Mouse (Mus musculus) frontal cortex, postnatal 36 days (tissue): ENCODE data around the gene Ggact.
A peak's percentile ranks its signal among the peaks of the same experiment; 100 is the strongest.

ENCODE experiments used
- DNase-seq, 2 experiments: peaks; one replicate each; pipeline ENCODE4 v3.0.0; 2022; ENCODE audit warnings: low spot score in 2 of 2

Gene Ggact

GRCm38 (mm10) chr14:122867531-122868285, 45.8 kb downstream of the Ggact start:
- no peak for DNase-seq

- DNase-seq, result no peak
Observed at GRCm38 (mm10) chr14:122865462-122866129, 48.0 kb downstream of the Ggact start.

- DNase-seq, result peak in 1 of 2 experiments; percentile 26
Observed at GRCm38 (mm10) chr14:122862623-122863022, 50.9 kb downstream of the Ggact start.

- no peak for DNase-seq
Observed at GRCm38 (mm10) chr14:122859792-122860191, 53.8 kb downstream of the Ggact start.

- no peak for DNase-seq
Observed at GRCm38 (mm10) chr14:122852506-122853057, 61.0 kb downstream of the Ggact start.

- DNase-seq, result no peak
Observed at GRCm38 (mm10) chr14:122837018-122837417, 76.5 kb downstream of the Ggact start.

GRCm38 (mm10) chr14:122836221-122836620, 77.3 kb downstream of the Ggact start:
- DNase-seq, result no peak

- DNase-seq, result no peak
Observed at GRCm38 (mm10) chr14:122835487-122836190, 77.9 kb downstream of the Ggact start.

- no peak for DNase-seq
Observed at GRCm38 (mm10) chr14:122834753-122835152, 78.8 kb downstream of the Ggact start.

- DNase-seq, result no peak
Observed at GRCm38 (mm10) chr14:122833666-122834065, 79.9 kb downstream of the Ggact start.

GRCm38 (mm10) chr14:122830433-122830832, 83.1 kb downstream of the Ggact start:
- no peak for DNase-seq

GRCm38 (mm10) chr14:122825464-122825863, 88.1 kb downstream of the Ggact start:
- DNase-seq, result no peak

- no peak for DNase-seq
Observed at GRCm38 (mm10) chr14:122823791-122824190, 89.8 kb downstream of the Ggact start.

GRCm38 (mm10) chr14:122821002-122821401, 92.6 kb downstream of the Ggact start:
- no peak for DNase-seq

GRCm38 (mm10) chr14:122800296-122800695, 113.3 kb downstream of the Ggact start:
- DNase-seq, result no peak

GRCm38 (mm10) chr14:122793368-122793767, 120.2 kb downstream of the Ggact start:
- DNase-seq, result no peak

GRCm38 (mm10) chr14:122790111-122790510, 123.4 kb downstream of the Ggact start:
- DNase-seq, result no peak

- no peak for DNase-seq
Observed at GRCm38 (mm10) chr14:122788199-122788598, 125.4 kb downstream of the Ggact start.

- DNase-seq, result no peak
Observed at GRCm38 (mm10) chr14:122784701-122785100, 128.9 kb downstream of the Ggact start.

GRCm38 (mm10) chr14:122766448-122766847, 147.1 kb downstream of the Ggact start:
- no peak for DNase-seq
